Mouse (Mus musculus) megakaryocyte, adult 5-6 weeks (primary cell): ENCODE data around the gene Krr1. TPM values are rescaled to one million over a fixed set of nuclear protein-coding genes. Genes with fewer than 3 reads are reported as not detected.

Experiments used
- ATAC-seq: 2 replicates; pipeline ENCODE4 v1.8.0; 2016; ENCODE audit warnings: mild to moderate bottlenecking, inconsistent platforms; ENCODE audit not compliant: poor library complexity, severe bottlenecking
- total RNA-seq, 2 experiments: library from RNA; stranded (forward) in 1 of 2; stranded (reverse) in 1 of 2; fragments of 153-499, 151-499 nt in 1 of 2; fragments of 221-1000, 200-1000 nt in 1 of 2; gene quantifications; 2 replicates each; pipeline versions ENCODE4 v1.2.3 to v1.2.4; 2015 to 2017

Krr1 gene
- 46.2 and 50.3 TPM in 2 replicates for total RNA-seq (2015)
- total RNA-seq (2017): 29.0 and 33.3 TPM in 2 replicates

DNA sequence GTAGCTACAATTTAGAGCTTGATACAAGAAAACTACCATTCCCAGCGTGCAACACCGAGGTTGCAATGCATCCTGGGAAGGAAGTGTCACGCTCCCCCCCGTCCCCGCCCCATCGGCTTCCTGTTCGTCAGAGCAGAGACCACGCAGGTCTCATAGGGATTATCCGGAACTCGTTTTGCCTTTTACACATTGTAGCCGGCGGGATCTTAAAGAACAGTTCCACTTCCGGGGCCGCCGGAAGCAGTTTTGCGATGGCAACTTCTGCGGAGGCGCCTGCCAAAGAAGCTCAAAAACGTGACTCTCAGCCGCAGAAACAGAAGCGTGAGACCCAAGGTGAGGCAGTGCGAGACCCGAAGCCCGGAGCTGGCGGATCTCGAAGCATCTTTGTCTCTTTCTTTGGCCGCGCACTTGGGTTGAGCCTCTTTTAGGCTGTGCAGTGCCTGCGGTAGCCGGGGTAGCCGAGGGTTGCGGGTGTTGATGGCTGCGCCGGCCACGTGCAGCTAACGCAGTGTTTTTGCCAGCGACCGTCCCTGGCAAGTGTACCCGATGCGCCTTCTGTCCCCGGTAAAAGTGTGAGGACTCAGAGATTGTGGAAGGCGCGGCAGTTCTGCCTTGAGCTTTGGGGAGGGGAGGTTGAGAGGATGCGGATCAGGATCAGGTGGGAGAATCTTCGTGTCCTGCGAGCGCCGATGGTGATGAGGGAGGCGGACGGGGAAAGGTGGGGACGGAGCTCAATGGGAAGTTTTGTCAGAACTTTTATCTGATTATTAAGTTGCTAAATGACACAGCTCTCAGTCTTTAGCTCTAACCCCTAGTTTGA, at the start of gene Krr1:
Gene Krr1, plus strand, starts transcription at position 123 of the 820 bp plus-strand sequence.
- ATAC-seq: peak; percentile 98

DNA sequence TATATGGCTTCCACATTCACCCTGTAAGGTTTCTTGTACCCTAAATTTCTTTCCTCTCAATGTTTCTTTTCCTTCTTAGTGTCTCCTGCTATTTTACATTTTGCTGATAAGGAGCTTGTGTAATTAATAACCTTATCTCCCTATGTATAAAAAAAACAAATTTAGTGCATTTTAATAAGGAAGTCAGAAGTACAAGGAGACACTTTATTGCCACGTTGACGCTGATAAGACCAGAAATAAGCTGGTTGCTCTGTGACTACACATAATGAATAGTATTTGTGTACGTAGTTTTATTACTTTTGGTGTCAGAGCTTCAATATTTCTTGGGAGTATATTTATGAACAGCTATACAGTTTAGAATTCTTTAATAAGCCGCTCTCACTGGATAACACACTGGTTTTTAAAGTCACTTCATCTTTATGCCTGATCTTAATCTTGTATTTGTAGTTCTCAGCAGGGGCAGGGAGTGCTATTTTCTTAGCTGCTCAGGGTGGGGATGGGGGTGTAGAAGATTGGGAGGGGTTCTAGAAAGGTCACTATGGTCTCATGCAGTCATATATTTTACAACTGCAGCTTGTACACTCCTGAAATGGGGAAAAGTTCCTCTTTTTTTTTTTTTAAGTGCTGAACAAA, 48.8 kb upstream of the Krr1 start:
- no peak for ATAC-seq

DNA sequence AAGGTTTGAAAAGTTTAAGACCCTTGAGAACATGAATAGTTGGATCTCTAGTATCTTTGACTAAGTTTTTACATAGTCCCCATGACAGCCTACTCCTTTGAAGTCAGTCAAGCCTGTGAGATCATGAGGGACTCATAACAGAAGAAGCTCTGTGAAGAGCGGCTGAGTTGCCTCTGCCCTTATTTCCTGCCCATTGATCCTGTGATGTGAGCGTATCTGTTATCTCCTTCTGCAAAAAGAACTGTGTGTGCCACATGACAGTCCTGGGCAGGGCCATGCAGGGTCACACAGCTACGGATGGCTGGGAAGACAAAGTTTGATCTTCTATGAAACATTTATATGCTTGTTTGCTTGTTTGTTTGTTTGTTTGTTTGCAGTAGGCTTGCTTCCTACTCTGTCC, 48.3 kb upstream of the Krr1 start:
- no peak for ATAC-seq

DNA sequence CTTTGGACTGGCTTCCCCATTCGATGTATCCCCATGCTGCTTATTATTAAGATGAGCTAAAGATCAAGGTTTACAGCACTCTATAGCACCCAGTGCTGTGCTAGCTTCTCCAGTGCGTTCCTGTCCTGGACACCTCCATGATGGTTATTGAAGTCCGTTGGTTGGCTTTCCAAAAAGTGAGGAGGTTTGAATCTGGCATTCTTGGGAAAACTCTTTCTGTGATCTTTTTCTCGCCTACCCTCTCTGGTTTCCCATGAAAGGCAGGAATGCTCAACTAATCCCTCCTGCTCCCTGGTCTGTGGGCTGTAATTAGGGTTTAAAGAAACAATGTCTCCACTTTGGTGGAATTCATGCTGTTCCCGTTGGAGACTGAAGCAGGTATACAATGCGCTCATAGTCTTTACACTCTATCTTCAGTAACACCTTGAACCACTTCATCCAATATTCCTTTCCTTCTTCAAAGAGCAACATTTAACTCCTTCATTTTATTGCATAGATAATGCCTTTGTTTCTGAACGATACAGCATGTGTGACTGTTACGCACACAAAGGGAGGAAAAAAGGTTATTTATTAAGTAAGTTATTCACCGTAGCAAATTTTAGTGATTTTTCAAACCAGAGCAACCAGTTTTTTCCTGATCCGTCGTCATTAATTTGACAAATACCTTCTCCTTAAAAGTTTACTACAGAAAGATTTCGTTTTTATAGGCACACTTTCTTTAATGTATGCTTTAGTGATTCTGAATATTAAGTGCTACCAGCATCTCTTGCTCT, 47.6 kb upstream of the Krr1 start:
- no peak for ATAC-seq

DNA sequence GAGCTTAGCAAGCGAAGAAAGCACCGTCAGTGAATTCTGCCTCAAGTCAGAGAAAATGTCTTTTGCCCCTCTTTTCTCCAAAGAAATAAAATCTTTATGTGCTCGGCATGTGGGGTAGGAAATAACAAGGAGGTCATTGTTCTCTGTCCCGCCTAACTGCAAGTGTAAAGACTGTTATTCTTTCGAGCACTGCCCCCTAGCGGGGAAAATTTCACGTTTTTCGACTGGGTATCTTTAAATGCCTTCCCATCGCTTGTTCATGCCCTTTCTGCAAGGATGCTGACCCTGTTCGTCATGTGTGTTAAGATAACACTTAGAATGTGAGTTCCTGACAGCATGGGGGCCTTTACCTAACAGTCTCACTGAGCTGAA, 47.0 kb upstream of the Krr1 start:
- ATAC-seq: peak; percentile 83

DNA sequence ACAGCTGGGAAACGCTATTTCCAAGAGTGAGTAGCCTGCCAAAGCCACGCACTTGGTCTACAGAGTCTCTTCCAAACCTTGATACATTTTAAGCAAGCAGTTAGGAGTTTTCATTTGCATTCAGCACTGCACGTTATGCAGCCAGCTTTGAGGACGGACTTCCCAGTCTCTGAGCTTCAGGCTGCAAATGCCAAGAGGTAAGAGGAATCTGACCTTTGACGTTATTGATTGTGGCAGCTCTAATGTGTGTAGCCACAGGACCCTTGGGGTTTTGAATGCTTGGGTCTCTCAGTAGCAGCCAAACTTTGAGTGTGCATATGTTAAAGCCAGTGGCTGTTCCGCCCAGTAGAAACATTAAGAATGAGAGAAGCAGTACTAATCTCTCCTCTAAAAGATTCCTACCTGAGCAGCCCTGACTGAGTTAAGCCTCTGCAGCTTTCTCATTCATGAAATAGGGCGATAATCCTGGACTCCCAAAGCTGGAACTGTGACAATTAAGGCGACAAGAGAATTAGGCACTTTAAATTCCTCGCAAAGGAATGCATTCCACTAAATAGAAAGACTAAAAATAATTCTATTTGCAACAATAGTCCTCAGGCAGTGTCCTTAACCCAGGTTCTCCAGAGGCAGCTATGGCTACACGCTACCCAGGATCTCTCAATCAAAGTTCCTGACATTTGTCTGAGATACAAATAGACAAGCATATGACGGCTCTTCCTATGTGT, 39.7 kb upstream of the Krr1 start:
- ATAC-seq: no peak

DNA sequence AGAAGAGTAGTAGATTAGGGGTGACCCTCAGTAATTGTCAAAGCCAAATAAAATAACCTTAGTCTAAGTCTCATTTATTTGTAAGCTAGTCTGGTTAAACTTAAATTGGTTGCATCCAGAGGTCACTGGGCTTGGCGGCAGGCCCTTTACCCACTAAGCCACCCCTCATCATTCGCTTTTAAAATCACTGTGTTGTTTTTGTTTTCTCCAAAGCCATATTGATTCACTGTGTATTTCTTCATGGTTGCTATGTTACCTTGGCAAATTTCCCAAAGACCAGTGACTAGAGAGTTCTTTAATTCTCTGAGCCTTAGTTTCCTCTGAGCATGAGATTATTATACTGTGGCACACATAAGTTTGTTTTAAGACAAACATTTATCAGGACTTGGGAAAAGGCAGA, 37.3 kb upstream of the Krr1 start:
- ATAC-seq: no peak

DNA sequence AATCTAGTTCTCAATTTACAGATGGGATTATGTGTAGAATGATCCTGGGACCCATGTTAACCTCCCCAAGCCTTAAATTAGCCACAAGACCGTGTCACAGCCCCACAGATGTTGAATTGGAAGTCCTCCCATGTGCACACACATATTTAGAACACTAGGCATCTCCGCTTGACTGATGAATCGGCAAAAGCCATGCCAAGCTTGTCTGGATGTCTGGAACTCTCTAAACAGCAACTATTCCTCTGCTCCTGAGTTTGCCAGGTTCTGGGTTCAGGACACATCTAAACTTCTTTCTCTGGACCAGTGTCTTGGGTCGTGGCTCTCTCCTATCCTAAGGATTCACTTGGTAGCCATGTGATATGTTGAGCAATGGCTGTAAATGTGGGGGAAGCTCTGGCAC, 36.4 kb upstream of the Krr1 start:
- ATAC-seq: no peak

DNA sequence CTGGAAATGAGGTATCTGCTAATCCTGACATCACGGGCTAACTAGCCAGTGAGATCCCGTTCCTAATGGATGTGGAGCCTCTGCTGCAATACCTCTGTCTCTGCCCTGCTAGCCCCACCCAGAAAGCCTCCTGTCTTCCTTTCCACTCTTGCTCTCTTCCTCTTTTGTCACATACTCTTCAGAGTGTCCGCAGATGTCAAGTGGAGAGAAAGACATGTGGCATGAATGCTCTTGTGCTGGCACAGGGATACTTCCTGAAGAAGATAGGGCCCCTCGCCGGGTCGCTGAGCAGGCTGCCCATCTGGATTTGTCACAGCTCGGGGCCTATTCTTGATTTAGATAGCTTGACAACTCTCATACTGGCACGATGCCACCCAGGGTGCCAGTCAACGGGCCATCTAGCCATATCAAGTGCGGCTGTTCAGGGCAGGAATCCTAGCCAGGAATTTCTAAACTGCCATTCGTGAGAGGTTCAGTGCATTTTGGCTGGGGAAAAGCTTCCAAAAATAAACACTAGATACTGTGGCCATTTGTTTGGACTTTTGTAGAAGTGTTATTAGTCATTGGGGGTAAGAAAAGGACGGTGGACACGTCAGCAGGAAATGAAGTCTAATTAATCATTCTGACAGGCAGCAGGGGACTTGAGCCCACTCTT, 35.8 kb upstream of the Krr1 start:
- peak; percentile 88 for ATAC-seq

DNA sequence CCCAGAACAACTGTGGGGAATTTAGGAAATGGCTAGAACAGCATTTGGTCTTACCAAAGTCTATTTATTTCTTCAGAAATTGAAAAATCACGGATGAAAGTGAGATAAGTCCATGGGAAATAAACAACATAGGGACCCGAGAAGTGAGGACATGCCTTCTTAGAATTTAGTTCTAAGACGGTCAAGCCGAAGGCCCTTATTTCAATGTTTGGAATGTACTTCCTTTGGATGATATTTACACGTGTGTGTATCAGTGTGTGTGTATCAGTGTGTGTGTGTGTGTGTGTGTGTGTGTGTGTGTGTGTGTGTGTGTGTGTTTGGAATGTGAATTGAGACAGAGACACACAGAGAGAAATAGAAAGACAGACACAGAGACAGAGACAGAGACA, 35.3 kb upstream of the Krr1 start:
- no peak for ATAC-seq

DNA sequence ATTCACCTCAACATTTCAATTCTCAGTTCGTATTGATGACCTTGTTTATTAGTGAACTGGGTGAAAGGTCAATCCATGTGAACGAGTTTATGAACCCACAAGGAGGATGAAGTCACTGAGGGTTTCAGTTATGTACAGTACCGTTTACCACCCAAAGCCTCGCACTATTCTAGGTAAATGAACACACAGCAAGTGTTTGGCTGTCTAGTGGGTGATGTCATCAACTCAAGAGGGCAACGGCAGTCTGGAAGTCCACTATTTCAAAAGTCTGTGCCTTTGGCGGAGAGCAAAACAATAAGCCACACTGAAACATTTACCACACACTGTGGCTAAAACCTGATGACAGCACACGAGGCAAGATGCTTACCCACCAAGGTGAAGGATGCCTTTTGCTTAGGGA, 29.4 kb upstream of the Krr1 start:
- ATAC-seq: no peak

DNA sequence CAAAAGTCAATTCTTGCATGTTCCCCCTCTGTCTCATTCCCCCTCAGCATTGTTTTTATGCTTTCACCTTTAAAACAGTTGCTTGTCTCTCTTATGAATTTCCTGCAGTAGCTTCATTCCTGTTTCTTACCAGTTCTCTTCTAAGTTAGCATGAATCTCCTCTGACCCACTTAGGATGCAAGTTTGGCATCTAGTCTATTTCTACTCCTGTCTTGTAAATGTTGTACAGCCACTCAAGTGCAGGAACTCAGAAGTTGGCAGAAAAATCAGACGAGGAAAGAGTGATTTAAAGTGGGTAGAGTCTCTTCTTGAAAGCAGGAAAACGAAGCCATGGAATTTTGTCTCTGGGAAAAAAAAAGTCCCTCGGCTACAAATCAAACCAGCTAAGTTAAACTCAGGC, 26.9 kb upstream of the Krr1 start:
- no peak for ATAC-seq

DNA sequence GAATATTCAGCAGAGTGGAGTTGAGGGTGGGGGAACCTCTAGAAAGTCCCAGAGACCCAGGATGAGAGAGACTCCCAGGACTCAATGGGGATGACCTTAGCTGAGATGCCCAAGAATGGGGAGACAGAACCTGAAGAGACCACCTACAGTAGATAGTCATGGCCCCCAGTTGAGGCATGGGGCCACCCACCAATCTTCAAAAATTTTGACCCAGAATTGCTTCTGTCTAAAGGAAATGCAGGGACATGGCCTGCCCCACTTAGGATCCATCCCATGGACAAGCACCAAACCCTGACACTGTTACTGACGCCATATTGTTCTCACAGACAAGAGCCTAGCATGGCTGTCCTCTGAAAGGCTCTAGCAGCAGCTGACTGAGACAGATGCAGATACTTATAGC, 24.4 kb upstream of the Krr1 start:
- ATAC-seq: no peak

DNA sequence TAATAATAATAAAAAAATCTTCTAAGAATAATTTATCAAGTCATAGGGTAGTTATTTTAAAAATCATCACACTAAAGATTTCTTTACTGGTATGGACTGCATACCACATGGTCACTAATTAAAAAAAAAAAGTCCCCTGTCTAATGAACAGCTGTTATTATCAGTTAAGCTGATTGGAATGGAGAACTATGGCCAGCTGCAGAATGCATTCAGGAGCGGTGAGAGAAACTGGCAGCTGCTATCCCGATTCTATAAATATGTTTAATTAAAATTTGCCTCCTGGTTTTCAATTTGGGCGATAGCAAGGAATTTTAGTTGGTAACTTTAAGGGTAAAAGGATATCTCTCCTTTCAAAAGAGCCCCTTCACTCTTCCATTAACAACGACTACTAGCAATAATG, 23.5 kb upstream of the Krr1 start:
- no peak for ATAC-seq

DNA sequence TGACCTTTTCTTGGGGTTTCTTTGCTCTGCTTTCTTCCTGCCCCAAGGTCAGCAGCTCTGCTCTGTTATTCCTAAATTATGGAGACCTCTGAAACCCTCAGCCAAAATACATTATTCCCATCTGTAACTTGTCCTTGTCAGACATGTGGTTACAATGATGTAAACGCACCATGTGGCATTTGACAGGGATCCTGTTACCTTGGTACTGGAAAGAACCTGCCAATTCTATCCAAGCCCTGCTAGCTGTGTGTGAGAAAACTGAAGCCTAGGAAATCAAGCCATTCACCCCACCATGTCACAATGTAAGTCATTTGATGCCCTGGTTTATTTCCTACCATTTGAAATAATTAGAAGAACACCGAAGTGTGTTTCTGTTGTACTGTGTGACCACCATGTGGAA, 16.6 kb upstream of the Krr1 start:
- ATAC-seq: no peak

DNA sequence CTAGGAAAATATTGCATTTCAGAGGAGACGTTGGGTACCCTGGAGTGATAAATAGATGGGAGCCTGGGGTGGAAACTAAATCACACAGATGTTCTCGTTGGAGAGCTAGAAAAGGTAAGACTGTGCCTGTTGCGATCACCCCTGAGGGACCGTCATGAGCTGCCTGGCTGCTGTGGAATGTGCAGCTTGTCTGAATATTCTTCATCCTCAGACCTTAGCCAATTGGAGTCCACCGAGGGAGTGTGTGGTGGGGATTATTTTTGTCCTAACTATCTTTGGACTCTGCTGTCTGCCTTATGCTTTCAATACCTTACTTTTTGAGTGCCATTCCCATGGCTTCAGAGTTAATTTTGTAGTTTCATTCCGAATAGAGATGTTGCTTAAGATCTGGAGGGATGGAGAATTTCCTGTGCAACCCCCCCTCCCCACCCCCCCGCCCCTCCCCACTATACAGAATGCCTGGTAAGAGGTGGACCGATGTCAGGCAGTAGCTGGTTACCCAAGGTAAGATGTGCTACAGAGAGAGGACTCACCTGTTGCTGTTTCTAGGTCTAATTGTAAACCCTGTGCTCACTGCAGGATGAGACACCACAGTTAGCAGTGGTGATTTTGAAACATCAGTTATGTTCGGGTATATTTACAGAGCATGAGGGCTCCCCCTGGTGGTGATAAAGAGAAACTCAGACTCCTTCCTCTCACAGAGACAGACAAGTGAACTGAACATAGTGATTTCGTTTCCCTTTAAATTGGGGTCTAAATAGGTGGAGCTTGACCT, 15.0 kb upstream of the Krr1 start:
- peak; percentile 95 for ATAC-seq

DNA sequence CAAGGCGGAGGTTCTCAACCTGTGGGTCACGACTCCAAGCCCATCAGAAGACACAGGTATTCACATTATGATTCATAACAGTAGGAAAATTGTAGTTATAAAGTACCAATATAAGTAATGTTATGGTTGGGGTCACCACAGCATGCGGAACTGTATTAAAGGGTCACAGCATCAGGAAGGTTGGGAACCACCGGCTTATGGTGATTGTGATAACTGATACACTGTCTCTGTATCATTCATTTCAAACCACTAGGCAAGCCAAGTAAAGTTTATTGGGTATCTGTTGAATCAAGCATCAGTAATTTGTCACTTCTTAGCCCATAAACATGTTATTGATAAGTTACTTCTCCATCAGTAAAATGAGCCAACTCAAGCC, 14.4 kb upstream of the Krr1 start:
- no peak for ATAC-seq

DNA sequence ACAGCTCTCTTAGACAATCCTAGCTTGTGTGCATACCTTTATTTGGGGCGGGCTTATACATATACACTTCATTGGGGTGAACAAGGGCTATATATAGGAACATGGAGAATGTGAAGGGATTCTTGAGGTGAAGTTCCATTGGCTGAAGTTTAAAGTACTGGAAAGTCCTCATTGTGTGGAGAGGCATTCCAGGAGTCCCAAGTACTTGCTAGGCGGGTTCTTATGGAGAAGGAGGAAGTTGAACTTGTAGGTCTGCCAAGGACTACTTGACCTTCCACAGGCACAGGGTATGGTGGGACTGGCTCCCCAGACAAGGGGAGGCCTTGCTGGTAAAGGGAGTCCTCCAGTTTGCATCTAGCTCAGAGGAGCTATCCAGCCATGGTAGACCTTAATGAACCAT, 13.1 kb upstream of the Krr1 start:
- ATAC-seq: no peak

DNA sequence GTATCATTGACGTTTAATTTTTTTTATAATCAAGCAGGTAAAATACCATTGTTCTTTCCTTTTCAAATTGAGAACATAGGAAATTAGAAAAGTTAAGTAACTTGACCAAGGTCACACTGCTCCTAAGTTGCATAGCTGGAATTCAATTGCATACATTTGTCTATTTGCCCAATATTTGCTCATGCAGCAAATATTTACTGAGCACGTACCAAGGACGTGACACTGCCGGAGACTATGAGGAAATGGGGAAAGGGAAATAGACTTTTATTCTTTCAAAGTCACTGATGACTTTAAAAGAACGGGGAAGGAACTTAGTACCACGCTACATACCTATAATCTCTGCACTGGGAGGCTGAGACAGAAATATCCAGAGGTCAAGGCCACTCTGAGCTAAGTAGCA, 12.0 kb upstream of the Krr1 start:
- no peak for ATAC-seq

DNA sequence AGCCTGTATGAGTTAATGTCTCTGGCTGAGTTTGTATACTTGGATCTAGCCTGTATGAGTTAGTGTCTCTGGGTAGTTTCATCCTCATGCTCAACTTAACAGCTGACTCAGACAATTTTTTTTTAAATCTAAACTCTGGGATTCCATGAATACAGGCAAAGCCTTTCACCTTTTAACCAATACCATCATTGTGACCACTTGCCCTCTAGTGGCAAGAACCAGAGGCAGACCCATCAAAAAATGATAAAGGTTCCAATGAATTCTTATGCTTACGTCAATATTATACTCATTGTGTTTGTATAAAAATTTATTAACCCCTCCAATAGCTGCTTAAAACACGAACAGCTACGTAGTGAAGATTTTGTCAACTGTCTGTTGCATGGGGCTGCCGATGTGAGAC, 6.1 kb upstream of the Krr1 start:
- no peak for ATAC-seq
